In genomic region chr17:86832562-86833327, GRCm38 (mm10) we compare ENCODE assay signal across 9 mouse cellular contexts.
DNase-seq lines count a peak whose midpoint lies in the region; ATAC-seq and TF ChIP-seq lines count a peak whose summit lies in the region.
"Had no signal": no experiment of that assay in that cellular context is flagged by ENCODE, and none has a peak within 500 bp of the region (broad histone marks: within the 10 kb centered on the region; RNA-seq: fewer than 3 reads in every experiment).

No protein-coding gene starts in this region.

- H3K4me2 ChIP-seq in limb, embryonic 11.5 days (ENCODE audit: low read depth, severe bottlenecking) = no peak overlapping the region
- H3K4me2 ChIP-seq: neural tube, embryonic 13.5 days had no signal

- no peaks in the 10 kb centered on the region for H3K4me1 ChIP-seq in spleen, adult 2 months (ENCODE audit: control insufficient read depth, insufficient read depth, insufficient read length)
- no peaks in the 10 kb centered on the region for H3K4me1 ChIP-seq in limb, embryonic 11.5 days (ENCODE audit: control insufficient read depth, insufficient read depth, low read length)
- H3K4me1 ChIP-seq: neural tube, embryonic 13.5 days had no signal

- no peaks in the 10 kb centered on the region for H3K9me3 ChIP-seq in limb, embryonic 11.5 days (ENCODE audit: control insufficient read depth, low read length)
- H3K9me3 ChIP-seq: neural tube, embryonic 13.5 days had no signal

- no peak for ATAC-seq in limb, embryonic 11.5 days (ENCODE audit: insufficient number of reproducible peaks, low FRiP score, low TSS enrichment, low read depth)

- no peaks in the 10 kb centered on the region for H3K36me3 ChIP-seq in spleen, adult 2 months (ENCODE audit: control insufficient read depth, insufficient read depth, low read length)
- H3K36me3 ChIP-seq in limb, embryonic 11.5 days (ENCODE audit: control insufficient read depth, insufficient read depth, low read length) = no peaks in the 10 kb centered on the region
- H3K36me3 ChIP-seq: neural tube, embryonic 13.5 days had no signal

- no peak overlapping the region for H3K9ac ChIP-seq in limb, embryonic 11.5 days (ENCODE audit: low read length)
- H3K9ac ChIP-seq: neural tube, embryonic 13.5 days had no signal

- TF ChIP-seq CTCF in gastrocnemius, adult 2 months (IDR thresholded peaks at IDR 0.05) = peak; percentile 91
- peak; percentile 67; the same call in 1 of the 2 replicates for TF ChIP-seq CTCF in spleen, adult 2 months (IDR thresholded peaks at IDR 0.05; ENCODE audit: extremely low read depth, insufficient read depth, insufficient read length, insufficient replicate concordance)

- intact Hi-C loops in gastrocnemius, adult 2 months (cut with DNase I) = no loop called here

- DNase-seq in gastrocnemius, adult 2 months = peak; percentile 64
- DNase-seq in gastrocnemius, postnatal 25 days = no peak
- no peak for DNase-seq in spleen, adult 2 months (ENCODE audit: low read depth in 1 of 2, low spot score in 2 of 2)
- DNase-seq in spleen, postnatal 36 days (ENCODE audit: low spot score in 2 of 2) = no peak
- DNase-seq in cerebellum, postnatal 25 days = peak; percentile 36 to 63
- DNase-seq in limb, embryonic 11.5 days (ENCODE audit: low spot score) = peak; percentile 52
- peak; percentile 25 to 29 for DNase-seq in thymus, postnatal 36 days
- no peak for DNase-seq in frontal cortex, postnatal 14 days (ENCODE audit: low spot score in 2 of 2)

- no peak for TF ChIP-seq POLR2A in spleen, adult 2 months (IDR thresholded peaks at IDR 0.05; ENCODE audit: low read depth, low read length)

- H3K27ac ChIP-seq in gastrocnemius, adult 2 months = no peak overlapping the region
- H3K27ac ChIP-seq in spleen, adult 2 months (ENCODE audit: insufficient read depth, low read length) = no peak overlapping the region
- H3K27ac ChIP-seq in limb, embryonic 11.5 days (replicated peaks; ENCODE audit: low read depth, low read length) = no peak overlapping the region
- H3K27ac ChIP-seq: neural tube, embryonic 13.5 days had no signal

- 73% methylated on average over 19 of the region's 19 CpGs for WGBS in spleen, adult 2 months
- WGBS in limb, embryonic 11.5 days = 67% methylated on average over 19 of the region's 19 CpGs

- no peak overlapping the region for H3K4me3 ChIP-seq in gastrocnemius, adult 2 months
- H3K4me3 ChIP-seq in spleen, adult 2 months (ENCODE audit: extremely low read depth, insufficient read depth, insufficient read length) = no peak overlapping the region
- no peak overlapping the region for H3K4me3 ChIP-seq in limb, embryonic 11.5 days (ENCODE audit: low read depth, low read length)
- H3K4me3 ChIP-seq: neural tube, embryonic 13.5 days had no signal

- no peaks in the 10 kb centered on the region for H3K27me3 ChIP-seq in spleen, adult 2 months (ENCODE audit: control insufficient read depth, insufficient read depth, low read length)
- H3K27me3 ChIP-seq in limb, embryonic 11.5 days (ENCODE audit: control insufficient read depth, insufficient read depth, low read length) = no peaks in the 10 kb centered on the region
- H3K27me3 ChIP-seq: neural tube, embryonic 13.5 days had no signal

Comparison
In these comparisons a context has a peak if more than half of its experiments do, and no peak if none do; other contexts are left out.
1. DNase-seq: peak in gastrocnemius, adult 2 months (single experiment), cerebellum, postnatal 25 days (2 of 2), limb, embryonic 11.5 days (single experiment) and thymus, postnatal 36 days (2 of 2); none in gastrocnemius, postnatal 25 days (single experiment), spleen, adult 2 months (0 of 2), spleen, postnatal 36 days (0 of 2) and frontal cortex, postnatal 14 days (0 of 2).